Mouse (Mus musculus): Measurements from ENCODE around the gene Lrrc75a. TPM values are rescaled to one million over a fixed set of nuclear protein-coding genes. Genes with fewer than 3 reads are reported as not detected.

Gene Lrrc75a
- polyA plus RNA-seq, 1 experiment from 2014 or later: 18.4 TPM

- no peaks in the 10 kb centered on the region for H3K27me3 ChIP-seq
- H3K27ac ChIP-seq: peak overlapping the region; percentile 93
- H3K9ac ChIP-seq: no peak overlapping the region
- peaks cover 69% of the 10 kb centered on the region for H3K4me1 ChIP-seq
- H3K4me2 ChIP-seq: peak overlapping the region; percentile 92
- no peak overlapping the region for H3K4me3 ChIP-seq
- WGBS: 88% methylated on average over 5 of the region's 5 CpGs
- ATAC-seq (ENCODE audit: insufficient number of reproducible peaks, insufficient read depth, low FRiP score, low TSS enrichment, low read depth): no peak
- H3K9me3 ChIP-seq: no peaks in the 10 kb centered on the region
- no peaks in the 10 kb centered on the region for H3K36me3 ChIP-seq
These were observed 3.6 kb downstream of the Lrrc75a start for GRCm38 (mm10) chr11:62644602-62645336.

- no peak overlapping the region for H3K4me2 ChIP-seq
- 0 out of 2 replicates have a peak overlapping the region, but pooled peaks have one; percentile 19 for H3K27ac ChIP-seq
- H3K9me3 ChIP-seq: no peaks in the 10 kb centered on the region
- H3K27me3 ChIP-seq: no peaks in the 10 kb centered on the region
- no peak overlapping the region for H3K9ac ChIP-seq
- peaks cover 65% of the 10 kb centered on the region for H3K4me1 ChIP-seq
- WGBS: 85% methylated on average over 10 of the region's 10 CpGs
- H3K36me3 ChIP-seq: no peaks in the 10 kb centered on the region
- no peak overlapping the region for H3K4me3 ChIP-seq
- no peak for ATAC-seq (ENCODE audit: insufficient number of reproducible peaks, insufficient read depth, low FRiP score, low TSS enrichment, low read depth)
These were observed 4.5 kb downstream of the Lrrc75a start for GRCm38 (mm10) chr11:62643681-62644363.

GRCm38 (mm10) chr11:62643011-62643631 is 5.2 kb downstream of the Lrrc75a start:
- Histone ChIP-seq H3K4me3 (no peak overlapping the region), H3K27me3 (no peaks in the 10 kb centered on the region), H3K27ac (peak overlapping the region; percentile 19), H3K36me3 (no peaks in the 10 kb centered on the region), H3K9me3 (no peaks in the 10 kb centered on the region), H3K9ac (peak overlapping the region; percentile 44; the same call in 1 of the 2 replicates), H3K4me2 (no peak overlapping the region), H3K4me1 (peaks cover 70% of the 10 kb centered on the region)
- no peak for ATAC-seq (ENCODE audit: insufficient number of reproducible peaks, insufficient read depth, low FRiP score, low TSS enrichment, low read depth)
- 63% methylated on average over 8 of the region's 8 CpGs for WGBS

- Histone ChIP-seq H3K36me3 (no peaks in the 10 kb centered on the region), H3K4me2 (no peak overlapping the region), H3K27ac (no peak overlapping the region), H3K4me3 (no peak overlapping the region), H3K4me1 (peaks cover 65% of the 10 kb centered on the region), H3K9ac (0 out of 2 replicates have a peak overlapping the region, but pooled peaks have one; percentile 27), H3K27me3 (no peaks in the 10 kb centered on the region), H3K9me3 (no peaks in the 10 kb centered on the region)
- 56% methylated on average over 11 of the region's 11 CpGs for WGBS
- ATAC-seq (ENCODE audit: insufficient number of reproducible peaks, insufficient read depth, low FRiP score, low TSS enrichment, low read depth): no peak
These were observed 6.1 kb downstream of the Lrrc75a start for GRCm38 (mm10) chr11:62642023-62642844.

- H3K27ac ChIP-seq: no peak overlapping the region
- H3K4me3 ChIP-seq: no peak overlapping the region
- no peaks in the 10 kb centered on the region for H3K36me3 ChIP-seq
- H3K4me1 ChIP-seq: peaks cover 63% of the 10 kb centered on the region
- no peak overlapping the region for H3K4me2 ChIP-seq
- H3K9me3 ChIP-seq: no peaks in the 10 kb centered on the region
- WGBS: 71% methylated on average over 3 of the region's 3 CpGs
- H3K27me3 ChIP-seq: no peaks in the 10 kb centered on the region
- H3K9ac ChIP-seq: no peak overlapping the region
- ATAC-seq (ENCODE audit: insufficient number of reproducible peaks, insufficient read depth, low FRiP score, low TSS enrichment, low read depth): no peak
These were observed 7.9 kb downstream of the Lrrc75a start for GRCm38 (mm10) chr11:62640378-62640777.

- Histone ChIP-seq H3K4me1 (peaks cover 46% of the 10 kb centered on the region), H3K9ac (no peak overlapping the region), H3K9me3 (no peaks in the 10 kb centered on the region), H3K36me3 (no peaks in the 10 kb centered on the region), H3K27me3 (no peaks in the 10 kb centered on the region), H3K4me2 (no peak overlapping the region), H3K27ac (no peak overlapping the region), H3K4me3 (no peak overlapping the region)
- WGBS: 87% methylated on average over 4 of the region's 4 CpGs
- no peak for ATAC-seq (ENCODE audit: insufficient number of reproducible peaks, insufficient read depth, low FRiP score, low TSS enrichment, low read depth)
These were observed 9.9 kb downstream of the Lrrc75a start for GRCm38 (mm10) chr11:62638402-62638801.

GRCm38 (mm10) chr11:62637806-62638205 is 10.5 kb downstream of the Lrrc75a start:
- peaks cover 40% of the 10 kb centered on the region for H3K4me1 ChIP-seq
- WGBS: 87% methylated on average over 6 of the region's 6 CpGs
- no peak for ATAC-seq (ENCODE audit: insufficient number of reproducible peaks, insufficient read depth, low FRiP score, low TSS enrichment, low read depth)
- no peak overlapping the region for H3K9ac ChIP-seq
- H3K27me3 ChIP-seq: no peaks in the 10 kb centered on the region
- no peaks in the 10 kb centered on the region for H3K36me3 ChIP-seq
- H3K4me2 ChIP-seq: no peak overlapping the region
- no peak overlapping the region for H3K27ac ChIP-seq
- no peak overlapping the region for H3K4me3 ChIP-seq
- H3K9me3 ChIP-seq: no peaks in the 10 kb centered on the region

- no peaks in the 10 kb centered on the region for H3K9me3 ChIP-seq
- no peaks in the 10 kb centered on the region for H3K36me3 ChIP-seq
- no peaks in the 10 kb centered on the region for H3K27me3 ChIP-seq
- H3K4me1 ChIP-seq: peaks cover 36% of the 10 kb centered on the region
- H3K4me3 ChIP-seq: no peak overlapping the region
- no peak for ATAC-seq (ENCODE audit: insufficient number of reproducible peaks, insufficient read depth, low FRiP score, low TSS enrichment, low read depth)
- WGBS: 82% methylated on average over 5 of the region's 5 CpGs
- no peak overlapping the region for H3K4me2 ChIP-seq
- H3K9ac ChIP-seq: no peak overlapping the region
- no peak overlapping the region for H3K27ac ChIP-seq
These were observed 10.9 kb downstream of the Lrrc75a start for GRCm38 (mm10) chr11:62637401-62637800.

- Histone ChIP-seq H3K4me1 (peaks cover 31% of the 10 kb centered on the region), H3K27me3 (no peaks in the 10 kb centered on the region)
- WGBS: 78% methylated on average over 3 of the region's 3 CpGs
These were observed 11.5 kb downstream of the Lrrc75a start for GRCm38 (mm10) chr11:62636840-62637221.

GRCm38 (mm10) chr11:62636105-62636839 is 12.1 kb downstream of the Lrrc75a start:
- ATAC-seq (ENCODE audit: insufficient number of reproducible peaks, insufficient read depth, low FRiP score, low TSS enrichment, low read depth): no peak
- no peaks in the 10 kb centered on the region for H3K9me3 ChIP-seq
- no peaks in the 10 kb centered on the region for H3K36me3 ChIP-seq
- no peak overlapping the region for H3K4me2 ChIP-seq
- peaks cover 36% of the 10 kb centered on the region for H3K4me1 ChIP-seq
- peak overlapping the region; percentile 16; the same call in 1 of the 2 replicates for H3K27ac ChIP-seq
- no peak overlapping the region for H3K9ac ChIP-seq
- H3K27me3 ChIP-seq: no peaks in the 10 kb centered on the region
- no peak overlapping the region for H3K4me3 ChIP-seq
- 52% methylated on average over 11 of the region's 11 CpGs for WGBS

More at GRCm38 (mm10) chr11:62636840-62637221, 11.5 kb downstream of the Lrrc75a start:
- no peak overlapping the region for H3K27ac ChIP-seq
- no peak overlapping the region for H3K4me2 ChIP-seq
- H3K36me3 ChIP-seq: no peaks in the 10 kb centered on the region
- no peak overlapping the region for H3K4me3 ChIP-seq
- ATAC-seq (ENCODE audit: insufficient number of reproducible peaks, insufficient read depth, low FRiP score, low TSS enrichment, low read depth): no peak
- no peak overlapping the region for H3K9ac ChIP-seq
- no peaks in the 10 kb centered on the region for H3K9me3 ChIP-seq

Data from embryonic facial prominence, embryonic 13.5 days (tissue).